Mouse (Mus musculus): Measurements from ENCODE around the gene Gpc6. TPM values are rescaled to one million over a fixed set of nuclear protein-coding genes. Genes with fewer than 3 reads are reported as not detected.

The Gpc6 gene
- polyA plus RNA-seq, 1 experiment from 2014 or later = 14.5 TPM

DNA sequence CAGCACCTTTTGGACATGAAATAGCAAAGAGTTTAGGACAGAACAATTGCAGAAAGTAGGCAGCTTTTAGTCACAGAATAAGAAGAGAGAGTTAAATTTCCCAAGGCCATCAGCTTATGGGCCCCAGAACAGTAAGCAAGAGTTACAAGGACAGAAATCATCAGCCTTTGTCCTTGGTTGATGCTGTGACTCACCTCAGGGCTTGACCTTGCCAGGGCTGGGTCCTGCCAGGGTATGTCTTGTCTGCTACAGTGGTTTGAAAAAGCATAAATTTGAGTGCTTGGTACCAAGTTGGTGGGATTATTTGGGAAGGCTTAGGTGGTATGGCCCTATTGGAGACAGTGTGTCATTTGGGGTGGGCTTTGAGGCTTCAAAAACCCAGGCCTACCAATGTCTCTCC, 899.4 kb downstream of the Gpc6 start:
- no peak for ATAC-seq (ENCODE audit: insufficient number of reproducible peaks, insufficient read depth, low FRiP score, low read depth)
- Histone ChIP-seq H3K4me2 (ENCODE audit: low read length) (no peak overlapping the region), H3K27ac (replicated peaks in 1 of 2; ENCODE audit: control insufficient read depth in 1 of 2, insufficient read depth in 1 of 2, low read depth in 2 of 2, low read length in 2 of 2) (no peak overlapping the region), H3K27me3 (ENCODE audit: control insufficient read depth, insufficient read depth, low read length) (no peaks in the 10 kb centered on the region), H3K36me3 (ENCODE audit: control insufficient read depth, insufficient read depth, low read length) (no peaks in the 10 kb centered on the region), H3K9ac (ENCODE audit: low read length) (no peak overlapping the region), H3K9me3 (ENCODE audit: control insufficient read depth, low read length) (no peaks in the 10 kb centered on the region), H3K4me3 (ENCODE audit: control insufficient read depth in 1 of 2, insufficient read depth in 1 of 2, low read depth in 1 of 2, low read length in 2 of 2) (no peak overlapping the region), H3K4me1 (ENCODE audit: control insufficient read depth in 2 of 2, insufficient read depth in 2 of 2, low read length in 2 of 2) (no peaks in the 10 kb centered on the region)

DNA sequence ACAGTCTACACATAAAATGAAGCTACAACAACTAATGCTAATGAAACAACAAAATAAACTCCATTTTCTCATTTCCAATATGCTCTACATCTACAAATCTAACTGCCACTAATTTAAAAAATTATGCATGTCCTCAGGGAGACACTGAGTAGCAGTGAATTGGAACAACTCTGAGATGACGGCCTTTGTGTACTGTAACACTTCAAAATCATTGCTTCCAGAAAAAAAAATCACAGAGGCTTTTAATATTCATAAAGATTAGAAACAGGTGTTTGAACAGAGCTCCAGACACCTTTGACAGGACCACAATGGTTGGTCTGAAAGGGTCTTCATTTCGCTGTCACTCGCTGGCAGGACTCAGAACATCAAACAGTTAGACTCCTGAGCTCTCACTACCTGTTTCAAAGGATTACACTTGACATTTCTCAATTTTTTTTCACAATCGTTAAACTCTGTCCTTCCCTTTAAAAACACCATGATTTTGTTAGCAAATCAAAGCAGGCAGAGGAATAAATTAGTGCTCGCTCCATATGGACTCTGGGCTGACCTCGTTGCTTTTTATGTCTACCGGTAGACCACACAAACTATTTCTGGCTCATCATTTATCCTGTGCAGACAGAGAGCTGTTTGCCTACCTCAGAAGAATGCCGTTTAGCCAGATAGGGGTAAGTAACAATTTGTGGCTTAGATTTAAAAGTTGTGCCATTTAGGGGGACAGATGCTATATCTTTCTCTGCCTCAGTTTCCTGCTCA, 901.4 kb downstream of the Gpc6 start:
- ATAC-seq (ENCODE audit: insufficient number of reproducible peaks, insufficient read depth, low FRiP score, low read depth) = no peak
- Histone ChIP-seq H3K27ac (replicated peaks in 1 of 2; ENCODE audit: control insufficient read depth in 1 of 2, insufficient read depth in 1 of 2, low read depth in 2 of 2, low read length in 2 of 2) (no peak overlapping the region), H3K9ac (ENCODE audit: low read length) (no peak overlapping the region), H3K4me2 (ENCODE audit: low read length) (no peak overlapping the region), H3K27me3 (ENCODE audit: control insufficient read depth, insufficient read depth, low read length) (no peaks in the 10 kb centered on the region), H3K4me3 (ENCODE audit: control insufficient read depth in 1 of 2, insufficient read depth in 1 of 2, low read depth in 1 of 2, low read length in 2 of 2) (no peak overlapping the region), H3K4me1 (ENCODE audit: control insufficient read depth in 2 of 2, insufficient read depth in 2 of 2, low read length in 2 of 2) (no peaks in the 10 kb centered on the region), H3K36me3 (ENCODE audit: control insufficient read depth, insufficient read depth, low read length) (no peaks in the 10 kb centered on the region), H3K9me3 (ENCODE audit: control insufficient read depth, low read length) (no peaks in the 10 kb centered on the region)
- WGBS = 60% methylated on average over 8 of the region's 8 CpGs

DNA sequence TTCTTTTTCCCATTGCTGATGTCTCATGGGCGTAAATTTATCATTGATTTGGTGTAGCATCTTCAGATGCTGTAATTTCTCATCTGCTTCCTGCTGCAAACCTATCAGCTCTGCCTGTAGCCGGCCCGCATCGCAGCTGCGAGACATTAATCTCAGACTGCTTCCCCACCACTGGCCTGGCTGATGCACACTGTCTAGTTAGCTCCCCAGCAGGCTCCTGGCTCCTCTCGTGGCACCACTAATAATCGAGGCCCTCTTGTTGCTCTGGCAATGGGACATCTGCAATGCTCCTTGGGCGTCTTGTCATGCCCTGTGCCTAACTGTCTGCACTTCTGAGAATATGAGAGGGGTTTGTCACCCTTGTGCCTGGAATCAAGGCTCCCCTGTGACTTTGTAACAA, 906.2 kb downstream of the Gpc6 start:
- H3K27ac ChIP-seq (replicated peaks in 1 of 2; ENCODE audit: control insufficient read depth in 1 of 2, insufficient read depth in 1 of 2, low read depth in 2 of 2, low read length in 2 of 2) = no peak overlapping the region
- 84% methylated on average over 8 of the region's 8 CpGs for WGBS

DNA sequence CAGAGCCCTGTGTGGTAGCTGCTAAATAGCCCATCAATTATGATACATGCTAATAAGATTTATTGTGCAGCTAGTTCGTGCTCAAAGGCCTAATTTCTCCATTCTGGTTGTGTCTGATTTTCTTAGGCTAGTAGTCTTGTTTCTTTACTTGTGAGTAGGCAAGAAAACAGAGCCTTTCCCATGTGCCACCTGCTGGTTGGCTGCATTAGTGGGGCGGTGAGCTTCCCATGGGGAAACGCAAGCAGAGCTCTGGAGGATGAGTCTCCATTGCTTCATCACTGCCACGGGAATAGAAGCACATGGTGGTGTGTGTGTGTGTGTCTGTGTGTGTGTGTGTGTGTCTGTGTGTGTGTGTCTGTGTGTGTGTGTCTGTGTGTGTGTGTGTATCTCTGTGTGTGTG, 906.6 kb downstream of the Gpc6 start:
- Histone ChIP-seq H3K27me3 (ENCODE audit: control insufficient read depth, insufficient read depth, low read length) (no peaks in the 10 kb centered on the region), H3K9ac (ENCODE audit: low read length) (no peak overlapping the region)
- WGBS = 62% methylated on average over 4 of the region's 4 CpGs

More for the DNA sequence above, 906.2 kb downstream of the Gpc6 start:
- H3K36me3 ChIP-seq (ENCODE audit: control insufficient read depth, insufficient read depth, low read length) = no peaks in the 10 kb centered on the region
- H3K4me2 ChIP-seq (ENCODE audit: low read length) = no peak overlapping the region
- no peak overlapping the region for H3K4me3 ChIP-seq (ENCODE audit: control insufficient read depth in 1 of 2, insufficient read depth in 1 of 2, low read depth in 1 of 2, low read length in 2 of 2)
- H3K9ac ChIP-seq (ENCODE audit: low read length) = no peak overlapping the region
- H3K9me3 ChIP-seq (ENCODE audit: control insufficient read depth, low read length) = no peaks in the 10 kb centered on the region
- H3K27me3 ChIP-seq (ENCODE audit: control insufficient read depth, insufficient read depth, low read length) = no peaks in the 10 kb centered on the region
- no peaks in the 10 kb centered on the region for H3K4me1 ChIP-seq (ENCODE audit: control insufficient read depth in 2 of 2, insufficient read depth in 2 of 2, low read length in 2 of 2)
- ATAC-seq (ENCODE audit: insufficient number of reproducible peaks, insufficient read depth, low FRiP score, low read depth) = no peak

DNA sequence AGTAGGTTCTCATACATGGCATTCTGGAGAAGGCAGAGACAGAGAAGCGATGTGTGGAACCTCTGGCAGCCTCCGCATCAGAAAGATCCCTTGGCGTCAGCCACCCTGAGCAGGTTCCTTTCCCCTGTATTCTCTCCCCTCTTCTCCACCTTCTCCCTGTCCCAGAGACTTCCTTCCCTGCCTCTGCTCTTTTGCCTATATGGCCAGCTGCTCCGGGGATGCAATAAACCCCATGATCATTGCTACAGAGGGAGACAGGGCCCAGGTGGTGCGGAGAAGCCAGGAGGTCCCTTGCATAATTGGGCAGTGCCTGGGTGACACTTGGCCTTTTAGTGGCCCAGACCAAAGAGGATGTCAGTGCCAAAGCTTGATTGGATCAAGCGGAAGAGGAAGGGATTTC, 910.4 kb downstream of the Gpc6 start:
- WGBS = 91% methylated on average over 6 of the region's 6 CpGs
- Histone ChIP-seq H3K36me3 (ENCODE audit: control insufficient read depth, insufficient read depth, low read length) (no peaks in the 10 kb centered on the region), H3K9me3 (ENCODE audit: control insufficient read depth, low read length) (no peaks in the 10 kb centered on the region), H3K4me2 (ENCODE audit: low read length) (no peak overlapping the region), H3K27me3 (ENCODE audit: control insufficient read depth, insufficient read depth, low read length) (no peaks in the 10 kb centered on the region), H3K27ac (replicated peaks in 1 of 2; ENCODE audit: control insufficient read depth in 1 of 2, insufficient read depth in 1 of 2, low read depth in 2 of 2, low read length in 2 of 2) (no peak overlapping the region), H3K4me3 (ENCODE audit: control insufficient read depth in 1 of 2, insufficient read depth in 1 of 2, low read depth in 1 of 2, low read length in 2 of 2) (no peak overlapping the region), H3K4me1 (ENCODE audit: control insufficient read depth in 2 of 2, insufficient read depth in 2 of 2, low read length in 2 of 2) (no peaks in the 10 kb centered on the region), H3K9ac (ENCODE audit: low read length) (no peak overlapping the region)
- ATAC-seq (ENCODE audit: insufficient number of reproducible peaks, insufficient read depth, low FRiP score, low read depth) = no peak

More for the DNA sequence above, 906.6 kb downstream of the Gpc6 start:
- Histone ChIP-seq H3K27ac (replicated peaks in 1 of 2; ENCODE audit: control insufficient read depth in 1 of 2, insufficient read depth in 1 of 2, low read depth in 2 of 2, low read length in 2 of 2) (no peak overlapping the region), H3K36me3 (ENCODE audit: control insufficient read depth, insufficient read depth, low read length) (no peaks in the 10 kb centered on the region), H3K9me3 (ENCODE audit: control insufficient read depth, low read length) (no peaks in the 10 kb centered on the region), H3K4me3 (ENCODE audit: control insufficient read depth in 1 of 2, insufficient read depth in 1 of 2, low read depth in 1 of 2, low read length in 2 of 2) (no peak overlapping the region), H3K4me2 (ENCODE audit: low read length) (no peak overlapping the region), H3K4me1 (ENCODE audit: control insufficient read depth in 2 of 2, insufficient read depth in 2 of 2, low read length in 2 of 2) (no peaks in the 10 kb centered on the region)
- no peak for ATAC-seq (ENCODE audit: insufficient number of reproducible peaks, insufficient read depth, low FRiP score, low read depth)

DNA sequence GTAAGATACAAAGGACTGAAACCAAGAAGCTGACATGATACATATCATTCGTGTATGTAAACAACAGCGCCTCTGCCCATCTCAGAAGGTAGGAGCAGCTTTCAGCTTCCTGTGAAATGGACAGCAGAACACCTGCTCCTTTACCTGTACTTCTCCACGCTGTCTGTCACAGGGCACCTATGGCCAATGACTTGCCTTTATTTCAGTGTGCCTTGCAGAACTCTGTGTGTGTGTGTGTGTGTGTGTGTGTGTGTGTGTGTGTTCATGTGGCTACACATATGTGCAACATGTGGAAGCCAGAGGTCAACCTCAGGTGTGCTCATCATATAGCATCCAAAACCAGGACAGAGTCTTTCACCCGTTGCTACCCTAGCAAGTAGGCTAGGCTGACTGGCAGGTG, 911.9 kb downstream of the Gpc6 start:
- no peak overlapping the region for H3K4me2 ChIP-seq (ENCODE audit: low read length)
- H3K27ac ChIP-seq (replicated peaks in 1 of 2; ENCODE audit: control insufficient read depth in 1 of 2, insufficient read depth in 1 of 2, low read depth in 2 of 2, low read length in 2 of 2) = no peak overlapping the region
- no peak overlapping the region for H3K9ac ChIP-seq (ENCODE audit: low read length)
- no peaks in the 10 kb centered on the region for H3K27me3 ChIP-seq (ENCODE audit: control insufficient read depth, insufficient read depth, low read length)
- no peak for ATAC-seq (ENCODE audit: insufficient number of reproducible peaks, insufficient read depth, low FRiP score, low read depth)
- no peaks in the 10 kb centered on the region for H3K4me1 ChIP-seq (ENCODE audit: control insufficient read depth in 2 of 2, insufficient read depth in 2 of 2, low read length in 2 of 2)
- WGBS = 87% methylated on average over 4 of the region's 4 CpGs
- H3K36me3 ChIP-seq (ENCODE audit: control insufficient read depth, insufficient read depth, low read length) = no peaks in the 10 kb centered on the region
- no peaks in the 10 kb centered on the region for H3K9me3 ChIP-seq (ENCODE audit: control insufficient read depth, low read length)
- no peak overlapping the region for H3K4me3 ChIP-seq (ENCODE audit: control insufficient read depth in 1 of 2, insufficient read depth in 1 of 2, low read depth in 1 of 2, low read length in 2 of 2)

DNA sequence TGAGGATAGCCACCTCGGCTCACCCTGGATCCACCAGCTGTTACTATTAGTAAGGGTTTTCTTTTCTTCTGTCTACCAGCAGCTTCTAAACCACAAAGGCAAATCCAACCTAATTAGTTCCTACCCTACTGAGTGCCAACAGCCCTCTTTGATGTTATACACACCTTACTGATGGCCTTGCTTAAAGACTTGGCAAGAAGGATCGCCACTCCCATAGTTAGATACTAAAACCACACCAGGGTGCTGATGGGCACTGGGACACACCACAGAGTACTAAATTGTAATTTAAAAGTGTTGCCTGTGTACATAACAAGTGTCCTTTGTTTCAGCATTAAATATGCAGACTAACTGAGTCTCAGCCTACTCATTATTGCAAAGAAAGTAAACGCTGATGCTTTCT, 912.6 kb downstream of the Gpc6 start:
- H3K4me1 ChIP-seq (ENCODE audit: control insufficient read depth in 2 of 2, insufficient read depth in 2 of 2, low read length in 2 of 2) = no peaks in the 10 kb centered on the region
- no peak overlapping the region for H3K4me2 ChIP-seq (ENCODE audit: low read length)
- no peak overlapping the region for H3K4me3 ChIP-seq (ENCODE audit: control insufficient read depth in 1 of 2, insufficient read depth in 1 of 2, low read depth in 1 of 2, low read length in 2 of 2)
- no peak overlapping the region for H3K9ac ChIP-seq (ENCODE audit: low read length)
- no peak for ATAC-seq (ENCODE audit: insufficient number of reproducible peaks, insufficient read depth, low FRiP score, low read depth)
- H3K27ac ChIP-seq (replicated peaks in 1 of 2; ENCODE audit: control insufficient read depth in 1 of 2, insufficient read depth in 1 of 2, low read depth in 2 of 2, low read length in 2 of 2) = no peak overlapping the region
- WGBS = 78% methylated on average over 3 of the region's 3 CpGs
- no peaks in the 10 kb centered on the region for H3K36me3 ChIP-seq (ENCODE audit: control insufficient read depth, insufficient read depth, low read length)
- H3K9me3 ChIP-seq (ENCODE audit: control insufficient read depth, low read length) = no peaks in the 10 kb centered on the region
- H3K27me3 ChIP-seq (ENCODE audit: control insufficient read depth, insufficient read depth, low read length) = no peaks in the 10 kb centered on the region

DNA sequence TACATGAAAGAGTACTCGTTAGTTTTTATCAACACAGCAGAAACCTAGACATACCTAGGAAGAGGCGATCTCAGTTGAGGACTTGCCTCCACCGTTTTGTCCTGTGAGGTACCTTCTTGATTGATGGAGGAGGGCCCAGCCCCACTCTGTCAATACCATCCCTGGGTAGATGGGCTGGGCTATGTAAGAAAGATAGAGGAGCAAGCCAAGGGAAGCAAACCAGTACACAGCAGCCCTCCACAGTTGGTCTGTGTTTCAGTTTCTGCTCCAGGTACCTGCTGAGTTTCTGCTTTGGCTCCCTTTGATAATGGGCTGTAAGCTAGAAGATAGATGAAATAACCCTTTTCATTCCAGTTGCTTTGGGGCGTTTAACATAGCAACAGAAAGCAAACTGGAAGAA, 916.1 kb downstream of the Gpc6 start:
- Histone ChIP-seq H3K9ac (ENCODE audit: low read length) (no peak overlapping the region), H3K36me3 (ENCODE audit: control insufficient read depth, insufficient read depth, low read length) (no peaks in the 10 kb centered on the region)
- 73% methylated on average over 4 of the region's 4 CpGs for WGBS

More for the DNA sequence above, 916.1 kb downstream of the Gpc6 start:
- Histone ChIP-seq H3K4me3 (ENCODE audit: control insufficient read depth in 1 of 2, insufficient read depth in 1 of 2, low read depth in 1 of 2, low read length in 2 of 2) (no peak overlapping the region), H3K27me3 (ENCODE audit: control insufficient read depth, insufficient read depth, low read length) (no peaks in the 10 kb centered on the region), H3K4me2 (ENCODE audit: low read length) (no peak overlapping the region), H3K27ac (replicated peaks in 1 of 2; ENCODE audit: control insufficient read depth in 1 of 2, insufficient read depth in 1 of 2, low read depth in 2 of 2, low read length in 2 of 2) (no peak overlapping the region), H3K4me1 (ENCODE audit: control insufficient read depth in 2 of 2, insufficient read depth in 2 of 2, low read length in 2 of 2) (no peaks in the 10 kb centered on the region), H3K9me3 (ENCODE audit: control insufficient read depth, low read length) (no peaks in the 10 kb centered on the region)
- no peak for ATAC-seq (ENCODE audit: insufficient number of reproducible peaks, insufficient read depth, low FRiP score, low read depth)

All from heart, embryonic 14.5 days (tissue).